Mouse (Mus musculus) C2C12 (cell line): Measurements from ENCODE around the gene Baz2b. TPM values are rescaled to one million over a fixed set of nuclear protein-coding genes. Genes with fewer than 3 reads are reported as not detected.
"Not testable (repeated sequence)": the region's sequence is repeated elsewhere in the genome, so short reads cannot be mapped to it uniquely, and the experiment has no call there.

Source experiments
- H3K27me3 ChIP-seq: one replicate; pipeline ENCODE4 v1.6.1; 2011; ENCODE audit not compliant: control insufficient read depth, insufficient read depth, insufficient read length
- H3K36me3 ChIP-seq: one replicate; pipeline ENCODE4 v1.6.1; 2011; ENCODE audit not compliant: control insufficient read depth, insufficient read depth
- H3K4me3 ChIP-seq: one replicate; pipeline ENCODE4 v1.5.1; 2011; ENCODE audit warnings: mild to moderate bottlenecking, control low read depth; ENCODE audit not compliant: poor library complexity, insufficient read depth, severe bottlenecking
- H3K79me2 ChIP-seq: one replicate; pipeline ENCODE4 v1.6.1; 2011; ENCODE audit not compliant: control insufficient read depth, insufficient read depth
- H3K79me3 ChIP-seq: one replicate; pipeline ENCODE4 v1.6.1; 2011; ENCODE audit warnings: low read depth, control low read depth
- H3ac ChIP-seq: one replicate; pipeline ENCODE3; 2011; ENCODE audit warnings: low read depth; ENCODE audit not compliant: control insufficient read depth, insufficient read length
- CEBPB ChIP-seq: IDR thresholded peaks from one replicate; pipeline ENCODE4 v1.6.1; 2011; ENCODE audit warnings: low read depth, mild to moderate bottlenecking, control low read depth, moderate library complexity
- CTCF ChIP-seq: IDR thresholded peaks from one replicate; pipeline ENCODE4 v1.5.1; 2011; ENCODE audit not compliant: control insufficient read depth, insufficient read depth, insufficient read length
- FOSL1 ChIP-seq: IDR thresholded peaks from one replicate; pipeline ENCODE4 v1.8.0; 2011; ENCODE audit warnings: mild to moderate bottlenecking, low read length; ENCODE audit not compliant: poor library complexity, insufficient read depth, severe bottlenecking
- MAX ChIP-seq: IDR thresholded peaks from one replicate; pipeline ENCODE4 v1.6.1; 2011; ENCODE audit warnings: mild to moderate bottlenecking, control low read depth
- MYOD1 ChIP-seq: IDR thresholded peaks from one replicate; pipeline ENCODE4 v1.6.1; 2011; ENCODE audit warnings: low read depth; ENCODE audit not compliant: control insufficient read depth, insufficient read length
- MYOG ChIP-seq: IDR thresholded peaks from one replicate; pipeline ENCODE4 v1.6.1; 2011; ENCODE audit not compliant: control insufficient read depth, insufficient read length; ENCODE audit errors: extremely low read depth
- USF1 ChIP-seq: IDR thresholded peaks from one replicate; pipeline ENCODE4 v1.6.1; 2011; ENCODE audit warnings: low read depth, mild to moderate bottlenecking, control low read depth, moderate library complexity
- polyA plus RNA-seq: library from polyadenylated mRNA; unstranded; fragments of >200 nt; fragmentation: generic; extraction: Trizol; gene quantifications from one replicate; pipeline ENCODE4 v1.2.1, GENCODE M21; 2012; ENCODE audit warnings: missing spikeins

The Baz2b gene
- polyA plus RNA-seq, 1 experiment = 9.4 TPM

DNA sequence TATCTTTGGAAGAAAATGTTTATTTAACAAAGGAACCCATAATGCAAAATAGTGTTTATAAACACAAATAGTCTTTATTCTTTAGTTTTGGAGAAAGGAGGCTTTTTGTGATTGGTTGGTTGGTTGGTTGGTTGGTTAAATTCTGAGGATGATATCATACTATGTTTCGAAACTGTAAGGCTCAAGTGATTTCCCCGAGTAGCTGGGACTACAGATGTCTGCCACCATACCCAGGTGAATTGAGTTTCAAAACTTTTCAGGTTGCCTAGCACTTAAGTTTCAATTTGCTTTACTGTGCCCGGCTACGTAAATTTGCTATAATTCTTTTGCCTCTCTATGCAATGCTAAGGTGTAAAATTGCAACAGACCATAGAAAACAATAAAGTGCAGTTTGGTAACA, 127.4 kb downstream of the Baz2b start:
- Histone ChIP-seq H3ac (no peak overlapping the region), H3K27me3 (no peaks in the 10 kb centered on the region), H3K36me3 (no peaks in the 10 kb centered on the region), H3K79me2 (peaks cover 51% of the 10 kb centered on the region), H3K4me3 (no peak overlapping the region), H3K79me3 (peaks cover 9% of the 10 kb centered on the region)
- TF ChIP-seq CTCF (no peak), MYOD1 (no peak), MAX (no peak), FOSL1 (no peak), MYOG (no peak), CEBPB (no peak)

DNA sequence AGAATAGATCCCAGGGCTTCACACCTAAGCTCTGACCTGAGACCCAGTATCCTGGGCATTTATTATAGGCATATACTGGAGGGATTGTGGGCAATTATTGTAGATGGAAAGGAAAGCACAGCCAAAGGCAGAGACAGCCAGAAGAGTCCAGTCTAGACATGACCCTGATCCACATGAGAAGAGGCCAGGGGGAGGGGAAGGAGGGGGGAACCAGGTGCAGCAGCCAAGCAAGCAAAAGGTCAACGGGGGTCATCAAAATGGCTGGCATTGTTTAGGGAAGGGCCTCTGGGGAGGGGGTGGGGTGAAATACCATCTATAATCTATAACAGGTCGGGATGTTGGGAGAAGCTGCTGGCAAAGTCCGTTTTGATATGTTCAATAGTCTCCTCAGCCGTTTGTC, 128.8 kb downstream of the Baz2b start:
- H3K4me3 ChIP-seq = no peak overlapping the region
- peaks cover 3% of the 10 kb centered on the region for H3K79me3 ChIP-seq
- H3K27me3 ChIP-seq = no peaks in the 10 kb centered on the region
- no peaks in the 10 kb centered on the region for H3K36me3 ChIP-seq
- TF ChIP-seq FOSL1 (no peak), CEBPB (no peak), MYOD1 (no peak), CTCF (no peak), MYOG (no peak), MAX (no peak), USF1 (no peak)
- H3ac ChIP-seq = no peak overlapping the region
- H3K79me2 ChIP-seq = peaks cover 47% of the 10 kb centered on the region

DNA sequence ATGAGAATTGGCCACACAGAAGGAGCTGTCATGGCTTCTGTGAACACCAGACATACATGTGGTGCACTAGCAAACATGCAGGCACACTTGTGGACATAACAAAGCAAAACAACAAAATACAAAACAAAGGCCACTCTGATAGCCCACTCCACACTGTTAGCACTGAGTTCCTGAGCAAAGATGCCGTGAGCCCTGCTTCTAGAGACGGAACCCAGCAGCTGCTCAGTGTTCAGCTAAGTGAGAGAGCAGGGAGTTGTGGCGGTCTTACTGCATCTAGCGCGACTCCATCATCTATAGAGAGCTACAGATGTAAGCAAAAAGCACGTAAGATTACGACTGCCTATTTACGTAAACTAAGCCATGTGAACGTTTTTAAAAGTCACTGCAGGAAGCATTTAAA, 132.0 kb downstream of the Baz2b start:
- Histone ChIP-seq H3K79me3 (no peaks in the 10 kb centered on the region), H3K36me3 (no peaks in the 10 kb centered on the region), H3K79me2 (peaks cover 19% of the 10 kb centered on the region), H3K27me3 (no peaks in the 10 kb centered on the region), H3ac (no peak overlapping the region), H3K4me3 (no peak overlapping the region)
- TF ChIP-seq CTCF (no peak), FOSL1 (no peak), MAX (no peak), CEBPB (no peak), USF1 (no peak)

DNA sequence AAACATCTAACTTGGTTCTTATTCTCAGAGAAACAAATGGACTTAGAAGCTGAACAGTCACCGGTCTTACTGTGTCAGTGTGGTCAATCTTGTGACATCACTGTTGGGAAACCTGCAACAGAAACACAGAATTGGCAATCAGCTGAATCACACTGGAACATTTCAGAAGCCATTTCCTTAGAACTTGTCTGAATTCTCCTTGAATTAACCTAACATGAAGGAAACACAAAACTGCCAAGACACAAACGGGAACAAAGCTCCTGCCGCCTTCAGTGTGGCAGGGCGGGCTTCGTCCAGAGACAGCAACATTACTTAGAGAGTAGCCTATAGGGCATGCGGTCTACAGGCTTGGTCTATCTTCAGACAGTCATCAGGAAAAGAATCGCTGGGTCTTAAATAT, 132.8 kb downstream of the Baz2b start:
- Histone ChIP-seq H3K79me3 (no peaks in the 10 kb centered on the region), H3K4me3 (no peak overlapping the region), H3K27me3 (no peaks in the 10 kb centered on the region), H3K36me3 (no peaks in the 10 kb centered on the region), H3K79me2 (peaks cover 18% of the 10 kb centered on the region), H3ac (no peak overlapping the region)
- TF ChIP-seq CEBPB (peak; percentile 34), FOSL1 (no peak)

DNA sequence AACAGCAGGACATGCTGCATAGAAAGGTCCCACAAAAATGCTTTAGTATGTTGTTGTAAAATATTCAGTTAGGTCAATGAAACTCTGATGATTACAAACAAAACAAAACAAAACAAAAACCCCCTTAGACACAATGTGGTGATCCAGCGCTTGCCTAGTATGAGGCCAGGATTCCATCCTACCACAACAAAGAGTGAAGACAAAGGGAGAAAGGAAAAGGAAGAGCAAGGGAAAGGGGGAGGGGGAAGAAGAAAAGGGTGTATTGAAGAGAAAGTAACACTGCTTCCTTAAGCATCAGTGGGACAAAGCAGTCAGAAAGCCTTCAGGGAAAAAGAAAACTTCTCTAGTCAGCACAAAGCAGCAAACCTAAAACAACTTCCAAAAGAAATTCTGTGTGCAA, 133.6 kb downstream of the Baz2b start:
- no peak overlapping the region for H3ac ChIP-seq
- H3K79me3 ChIP-seq = no peaks in the 10 kb centered on the region

DNA sequence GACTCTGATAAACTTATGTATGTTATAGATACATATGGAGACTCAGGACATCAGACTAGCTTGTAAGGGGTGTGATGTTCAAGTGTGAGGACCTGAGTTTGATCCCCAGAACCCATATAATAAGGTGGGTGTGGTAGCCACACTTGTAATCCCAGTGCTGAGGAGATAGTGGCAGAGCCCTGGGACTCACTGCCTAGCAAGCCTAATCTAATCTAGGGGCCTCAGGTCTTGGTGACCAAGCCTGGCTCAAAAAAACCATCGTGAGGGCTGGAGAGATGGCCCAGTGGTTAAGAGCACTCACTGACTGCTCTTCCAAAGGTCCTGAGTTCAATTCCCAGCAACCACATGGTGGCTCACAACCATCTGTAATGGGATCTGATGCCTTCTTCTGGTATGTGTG, 135.8 kb downstream of the Baz2b start:
- H3K27me3 ChIP-seq, H3K79me3 ChIP-seq, H3K4me3 ChIP-seq, H3K36me3 ChIP-seq, H3ac ChIP-seq: not testable (repeated sequence)
- peaks cover 11% of the 10 kb centered on the region for H3K79me2 ChIP-seq

More for the DNA sequence above, 133.6 kb downstream of the Baz2b start:
- no peaks in the 10 kb centered on the region for H3K36me3 ChIP-seq
- TF ChIP-seq CEBPB = no peak
- no peak for TF ChIP-seq CTCF
- no peak for TF ChIP-seq USF1
- TF ChIP-seq MYOG = no peak
- no peak for TF ChIP-seq MYOD1
- no peak for TF ChIP-seq FOSL1
- no peak for TF ChIP-seq MAX
- peaks cover 17% of the 10 kb centered on the region for H3K79me2 ChIP-seq
- H3K27me3 ChIP-seq = no peaks in the 10 kb centered on the region
- no peak overlapping the region for H3K4me3 ChIP-seq

DNA sequence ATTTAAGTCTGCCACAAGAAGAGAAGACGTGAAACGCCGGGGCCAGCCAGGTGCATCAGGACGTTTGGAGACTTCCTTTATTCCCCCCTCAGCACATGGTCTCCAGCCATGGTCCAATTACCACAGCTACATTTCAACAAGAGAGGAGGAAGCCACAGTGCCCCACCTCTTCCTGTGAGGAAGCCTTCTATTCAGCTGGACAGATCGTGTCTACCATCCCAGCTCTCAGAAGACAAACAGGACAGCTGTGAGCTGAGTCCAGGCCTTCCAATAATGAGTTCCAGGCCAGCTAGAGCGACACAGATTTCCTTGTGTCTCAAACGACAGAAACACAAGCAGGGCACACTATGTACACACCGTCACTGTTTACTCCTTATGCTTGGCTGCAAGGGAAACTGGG, 137.8 kb downstream of the Baz2b start:
- Histone ChIP-seq H3K79me3 (peaks cover 5% of the 10 kb centered on the region), H3K4me3 (no peak overlapping the region), H3K27me3 (no peaks in the 10 kb centered on the region), H3ac (no peak overlapping the region), H3K36me3 (no peaks in the 10 kb centered on the region), H3K79me2 (peaks cover 9% of the 10 kb centered on the region)
- TF ChIP-seq CTCF = no peak
- no peak for TF ChIP-seq CEBPB
